8 mouse cellular contexts compared by ENCODE assay signal in the genomic region with DNA sequence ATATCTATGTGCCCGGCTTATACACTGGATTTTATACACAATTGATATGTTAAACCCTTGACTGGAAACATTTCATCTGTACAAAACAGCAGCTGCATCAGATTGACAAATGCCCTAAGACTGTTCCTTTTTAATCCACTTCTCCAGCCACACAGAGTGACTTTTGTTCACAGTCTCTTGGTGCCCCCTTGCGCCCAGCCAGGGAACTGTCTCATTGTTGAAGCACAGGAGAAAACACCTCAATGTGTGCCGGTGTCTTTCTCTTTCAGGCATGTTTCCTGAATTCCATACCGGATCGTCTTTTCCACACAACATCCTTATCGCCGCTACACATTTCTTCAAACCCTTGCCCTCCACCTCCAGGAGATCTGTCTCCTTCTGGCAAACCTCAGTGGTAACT. TPM values are rescaled to one million over a fixed set of nuclear protein-coding genes. Genes with fewer than 3 reads are reported as not detected.
DNase-seq lines count a peak whose midpoint lies in the region; ATAC-seq and TF ChIP-seq lines count a peak whose summit lies in the region.

No protein-coding gene starts in this region.

- H3K4me1 ChIP-seq in heart, embryonic 11.5 days (ENCODE audit: control insufficient read depth, insufficient read depth, low read length): no peaks in the 10 kb centered on the region
- H3K4me1 ChIP-seq in forebrain, embryonic 14.5 days (ENCODE audit: control insufficient read depth, insufficient read depth, low read length): no peaks in the 10 kb centered on the region
- H3K4me1 ChIP-seq in hindbrain, embryonic 16.5 days (ENCODE audit: control insufficient read depth, insufficient read depth, low read depth, low read length): peaks cover 2% of the 10 kb centered on the region; the same call in 1 of the 2 replicates

- TF ChIP-seq POLR2A in brain, embryonic 14.5 days (IDR thresholded peaks at IDR 0.05; ENCODE audit: borderline replicate concordance, extremely low read depth, insufficient read depth, insufficient read length, poor library complexity, severe bottlenecking): no peak

- no peak overlapping the region for H3K4me3 ChIP-seq in heart, embryonic 11.5 days (ENCODE audit: low read depth, low read length)
- no peak overlapping the region for H3K4me3 ChIP-seq in forebrain, embryonic 14.5 days (ENCODE audit: low read depth, low read length)
- H3K4me3 ChIP-seq in hindbrain, embryonic 16.5 days (ENCODE audit: low read length): no peak overlapping the region

- H3K27me3 ChIP-seq in heart, embryonic 11.5 days (ENCODE audit: control insufficient read depth, insufficient read depth, low read length): 0 out of 2 replicates have a peak, but pooled peaks cover 2% of the 10 kb centered on the region
- no peaks in the 10 kb centered on the region for H3K27me3 ChIP-seq in forebrain, embryonic 14.5 days (replicated peaks; ENCODE audit: control insufficient read depth, insufficient read depth, low read length)
- no peaks in the 10 kb centered on the region for H3K27me3 ChIP-seq in hindbrain, embryonic 16.5 days (replicated peaks; ENCODE audit: control insufficient read depth, insufficient read depth, low read length)

- WGBS in heart, embryonic 11.5 days (ENCODE audit: insufficient replicate concordance): 7% methylated on average over 7 of the region's 7 CpGs
- WGBS in forebrain, embryonic 14.5 days: 11% methylated on average over 7 of the region's 7 CpGs
- 13% methylated on average over 7 of the region's 7 CpGs for WGBS in hindbrain, embryonic 16.5 days

- peak; percentile 95 for TF ChIP-seq CTCF in brain, embryonic 14.5 days (IDR thresholded peaks at IDR 0.05; ENCODE audit: borderline replicate concordance, extremely low read depth, insufficient read depth, insufficient read length)

- H3K4me2 ChIP-seq in heart, embryonic 11.5 days: no peak overlapping the region
- H3K4me2 ChIP-seq in forebrain, embryonic 14.5 days (ENCODE audit: low read length): no peak overlapping the region
- 0 out of 2 replicates have a peak overlapping the region, but pooled peaks have one; percentile 17 for H3K4me2 ChIP-seq in hindbrain, embryonic 16.5 days (ENCODE audit: low read length)

- peak; percentile 76 for DNase-seq in heart, adult 8-10 months (ENCODE audit: low spot score)
- DNase-seq in brain, embryonic 14.5 days (ENCODE audit: low read depth): peak; percentile 84
- DNase-seq in forebrain, embryonic 14.5 days (ENCODE audit: low spot score): peak; percentile 85
- peak; percentile 82 for DNase-seq in left cerebral cortex, postnatal 4 days
- peak; percentile 13 to 68 for DNase-seq in monocyte, adult 2 months (ENCODE audit: low read depth in 1 of 2, low spot score in 2 of 2)
- DNase-seq in spleen, postnatal 14 days (ENCODE audit: low spot score in 2 of 2): peak; percentile 63 to 80

- no peak for ATAC-seq in heart, embryonic 11.5 days (replicated peaks; ENCODE audit: insufficient number of reproducible peaks, low FRiP score, low TSS enrichment)
- ATAC-seq in forebrain, embryonic 14.5 days: no peak
- peak; percentile 64; the same call in 1 of the 2 replicates for ATAC-seq in hindbrain, embryonic 16.5 days

- H3K9ac ChIP-seq in heart, embryonic 11.5 days (ENCODE audit: low read depth, low read length): no peak overlapping the region
- H3K9ac ChIP-seq in forebrain, embryonic 14.5 days (ENCODE audit: low read length): peak overlapping the region; percentile 51; the same call in 1 of the 2 replicates
- peak overlapping the region; percentile 51 for H3K9ac ChIP-seq in hindbrain, embryonic 16.5 days (ENCODE audit: low read depth, low read length)

- H3K36me3 ChIP-seq in heart, embryonic 11.5 days (ENCODE audit: control insufficient read depth, insufficient read depth, low read length): no peaks in the 10 kb centered on the region
- H3K36me3 ChIP-seq in forebrain, embryonic 14.5 days (ENCODE audit: control insufficient read depth, insufficient read depth, low read length): no peaks in the 10 kb centered on the region
- H3K36me3 ChIP-seq in hindbrain, embryonic 16.5 days (ENCODE audit: control insufficient read depth, insufficient read depth, low read length): no peaks in the 10 kb centered on the region

- no peak overlapping the region for H3K27ac ChIP-seq in heart, embryonic 11.5 days (ENCODE audit: low read depth, low read length)
- no peak overlapping the region for H3K27ac ChIP-seq in forebrain, embryonic 14.5 days (ENCODE audit: low read depth, low read length)
- no peak overlapping the region for H3K27ac ChIP-seq in hindbrain, embryonic 16.5 days (ENCODE audit: low read depth, low read length)

- intact Hi-C loops in left cerebral cortex, postnatal 4 days (cut with DNase I): loop anchor here (10.0 kb wide), 3 partner anchors 141 to 341 kb away; a partner anchor contains a TSS

- H3K9me3 ChIP-seq in heart, embryonic 11.5 days (replicated peaks; ENCODE audit: control insufficient read depth, low read length): no peaks in the 10 kb centered on the region
- no peaks in the 10 kb centered on the region for H3K9me3 ChIP-seq in forebrain, embryonic 14.5 days (replicated peaks; ENCODE audit: control insufficient read depth, low read length)
- no peaks in the 10 kb centered on the region for H3K9me3 ChIP-seq in hindbrain, embryonic 16.5 days (ENCODE audit: control insufficient read depth, low read length)

RNA-seq across cellular contexts. Expression of a gene that starts 8.4 kb away (rescaled TPM):
- 1 to 10 TPM; 6.1 to 8.6 (median 7.5) TPM for total RNA-seq in heart, adult 8-10 months (2022)
- 7.1 and 9.3 TPM in 2 replicates for polyA plus RNA-seq in heart, embryonic 11.5 days (2014; fragmentation: Nextera tagmentation; extraction: Ambion mirVana)
- 5.8 and 7.7 TPM in 2 replicates for polyA plus RNA-seq in brain, embryonic 14.5 days (2012; rRNA removed)
- 14.9 and 16.2 TPM in 2 replicates for polyA plus RNA-seq in forebrain, embryonic 14.5 days (2014; fragmentation: Nextera tagmentation; extraction: Ambion mirVana)
- 16.4 and 17.1 TPM in 2 replicates for polyA plus RNA-seq in hindbrain, embryonic 16.5 days (2015; fragmentation: Nextera tagmentation; extraction: Ambion mirVana)
- 10 to 100 TPM; 15.3 to 17.4 TPM for total RNA-seq in left cerebral cortex, postnatal 4 days (2021)

RNA-seq across cellular contexts. Expression of a gene that starts 55.3 kb away (rescaled TPM):
- total RNA-seq in heart, adult 8-10 months (2022): 100 to 1,000 TPM; 456 to 555 (median 507) TPM
- 9.8 and 11.4 TPM in 2 replicates for polyA plus RNA-seq in heart, embryonic 11.5 days (2014; fragmentation: Nextera tagmentation; extraction: Ambion mirVana)
- polyA plus RNA-seq in brain, embryonic 14.5 days (2012; rRNA removed): 15.7 and 23.0 TPM in 2 replicates
- 4.6 and 4.7 TPM in 2 replicates for polyA plus RNA-seq in forebrain, embryonic 14.5 days (2014; fragmentation: Nextera tagmentation; extraction: Ambion mirVana)
- 1.3 and 1.6 TPM in 2 replicates for polyA plus RNA-seq in hindbrain, embryonic 16.5 days (2015; fragmentation: Nextera tagmentation; extraction: Ambion mirVana)
- total RNA-seq in left cerebral cortex, postnatal 4 days (2021): 10 to 100 TPM; 35.1 to 35.5 TPM

RNA-seq across cellular contexts. Expression of a gene that starts 55.7 kb away (rescaled TPM):
- 1 to 10 TPM; 5.1 to 6.7 (median 5.6) TPM for total RNA-seq in heart, adult 8-10 months (2022)
- polyA plus RNA-seq in heart, embryonic 11.5 days (2014; fragmentation: Nextera tagmentation; extraction: Ambion mirVana): 0.89 and 2.2 TPM in 2 replicates
- polyA plus RNA-seq in brain, embryonic 14.5 days (2012; rRNA removed): 0.61 and 0.72 TPM in 2 replicates
- polyA plus RNA-seq in forebrain, embryonic 14.5 days (2014; fragmentation: Nextera tagmentation; extraction: Ambion mirVana): 0.75 and 1.1 TPM in 2 replicates
- 1.2 and 1.4 TPM in 2 replicates for polyA plus RNA-seq in hindbrain, embryonic 16.5 days (2015; fragmentation: Nextera tagmentation; extraction: Ambion mirVana)
- total RNA-seq in left cerebral cortex, postnatal 4 days (2021): under 1 TPM; 0.30 to 0.77 TPM

RNA-seq across cellular contexts. Expression of a gene that starts 56.7 kb away (rescaled TPM):
- total RNA-seq in heart, adult 8-10 months (2022): under 1 TPM; 0.25 to 0.97 (median 0.53) TPM
- polyA plus RNA-seq in heart, embryonic 11.5 days (2014; fragmentation: Nextera tagmentation; extraction: Ambion mirVana): 0.27 TPM in 1 of 2 replicates, not detected in the other
- not detected in 2 replicates for polyA plus RNA-seq in brain, embryonic 14.5 days (2012; rRNA removed)
- not detected in 2 replicates for polyA plus RNA-seq in forebrain, embryonic 14.5 days (2014; fragmentation: Nextera tagmentation; extraction: Ambion mirVana)
- 0.19 TPM in 1 of 2 replicates, not detected in the other for polyA plus RNA-seq in hindbrain, embryonic 16.5 days (2015; fragmentation: Nextera tagmentation; extraction: Ambion mirVana)
- total RNA-seq in left cerebral cortex, postnatal 4 days (2021): not detected
